Mouse (Mus musculus) cerebellum, adult 2 months (tissue): ENCODE results near the gene Kcne2. TPM values are rescaled to one million over a fixed set of nuclear protein-coding genes. Genes with fewer than 3 reads are reported as not detected.

ENCODE experiments used
- DNase-seq, 2 experiments: peaks; one replicate each; pipeline ENCODE4 v3.0.0; 2021
- H3K27ac ChIP-seq: fragments of 200-500 bp; 2 replicates; pipeline ENCODE4 v1.5.1; 2012; ENCODE audit warnings: low read length, control low read depth, inconsistent platforms; ENCODE audit not compliant: insufficient read depth
- H3K27me3 ChIP-seq: fragments of 200-500 bp; 2 replicates; pipeline ENCODE4 v1.6.1; 2012; ENCODE audit warnings: inconsistent platforms, mild to moderate bottlenecking, low read length, moderate library complexity; ENCODE audit not compliant: control insufficient read depth, insufficient read depth
- H3K4me1 ChIP-seq: fragments of 200-500 bp; 2 replicates; pipeline ENCODE4 v1.6.1; 2011; ENCODE audit warnings: low read length; ENCODE audit not compliant: control insufficient read depth, insufficient read depth
- H3K4me3 ChIP-seq: fragments of 200-500 bp; replicated peaks from 2 replicates; pipeline ENCODE3; 2011; ENCODE audit warnings: mild to moderate bottlenecking, low read depth, low read length, control low read depth; ENCODE audit not compliant: insufficient read depth
- CTCF ChIP-seq: fragments of 200-500 bp; IDR thresholded peaks from 2 replicates; pipeline ENCODE4 v1.5.1; 2011; ENCODE audit warnings: low read depth, mild to moderate bottlenecking, control low read depth, low read length, moderate library complexity, borderline replicate concordance; ENCODE audit not compliant: insufficient read depth
- POLR2A ChIP-seq: fragments of 200-500 bp; IDR thresholded peaks from 2 replicates; pipeline ENCODE4 v1.6.1; 2011; ENCODE audit warnings: low read length, control low read depth, borderline replicate concordance; ENCODE audit not compliant: insufficient read depth
- WGBS: fragments of 180-500 bp; shearing (Covaris S2); methylation state at CpG from one replicate; pipeline ENCODE4 v1.1.7; 2018; 5-methylcytosine and 5-hydroxymethylcytosine counted together
- polyA plus RNA-seq: library from polyadenylated mRNA; depleted of rRNA; stranded (reverse); fragments of >200 nt; gene quantifications from 2 replicates; pipeline ENCODE4 v1.2.3, GENCODE M21; 2012; rRNA removed

Kcne2 gene
- polyA plus RNA-seq, 1 experiment: 3.7 TPM

- Histone ChIP-seq H3K4me1 (peaks cover 20% of the 10 kb centered on the region), H3K4me3 (no peak overlapping the region), H3K27ac (no peak overlapping the region), H3K27me3 (no peaks in the 10 kb centered on the region)
- peak; percentile 59 to 73 for DNase-seq
- 39% methylated on average over 5 of the region's 5 CpGs for WGBS
- TF ChIP-seq POLR2A (no peak), CTCF (no peak)
Measured at GRCm38 (mm10) chr16:92330966-92331365, 38.8 kb downstream of the Kcne2 start.

- H3K4me3 ChIP-seq: no peak overlapping the region
Measured at GRCm38 (mm10) chr16:92334600-92334999, 42.4 kb downstream of the Kcne2 start.

GRCm38 (mm10) chr16:92336280-92336679 lies 44.1 kb downstream of the Kcne2 start:
- no peak overlapping the region for H3K27ac ChIP-seq
- peak; percentile 76 to 83 for DNase-seq
- no peak overlapping the region for H3K4me3 ChIP-seq
- 9% methylated on average over 9 of the region's 9 CpGs for whole genome bisulfite sequencing
- TF ChIP-seq POLR2A (no peak), CTCF (peak; percentile 94)
- H3K27me3 ChIP-seq: no peaks in the 10 kb centered on the region
- no peaks in the 10 kb centered on the region for H3K4me1 ChIP-seq

More at GRCm38 (mm10) chr16:92334600-92334999, 42.4 kb downstream of the Kcne2 start:
- H3K27me3 ChIP-seq: no peaks in the 10 kb centered on the region
- TF ChIP-seq CTCF (no peak), POLR2A (no peak)
- no peak overlapping the region for H3K27ac ChIP-seq
- peaks cover 5% of the 10 kb centered on the region for H3K4me1 ChIP-seq
- WGBS: 73% methylated on average over 9 of the region's 9 CpGs
- DNase-seq: no peak

- DNase-seq: peak; percentile 69 to 77
- WGBS: 30% methylated on average over 27 of the region's 27 CpGs
- peak; percentile 75 for TF ChIP-seq CTCF
- no peak for TF ChIP-seq POLR2A
- H3K27ac ChIP-seq: no peak overlapping the region
- no peaks in the 10 kb centered on the region for H3K4me1 ChIP-seq
- no peaks in the 10 kb centered on the region for H3K27me3 ChIP-seq
- H3K4me3 ChIP-seq: peak overlapping the region; percentile 46
Measured at GRCm38 (mm10) chr16:92340612-92341511, 48.7 kb downstream of the Kcne2 start.

- Histone ChIP-seq H3K27me3 (no peaks in the 10 kb centered on the region), H3K4me3 (no peak overlapping the region), H3K27ac (no peak overlapping the region), H3K4me1 (peaks cover 9% of the 10 kb centered on the region; the same call in 1 of the 2 replicates)
- no peak for DNase-seq
- 65% methylated on average over 11 of the region's 11 CpGs for WGBS
- TF ChIP-seq POLR2A: no peak
- no peak for TF ChIP-seq CTCF
Measured at GRCm38 (mm10) chr16:92345177-92345576, 53.0 kb downstream of the Kcne2 start.

- TF ChIP-seq CTCF (no peak), POLR2A (no peak)
- Histone ChIP-seq H3K4me3 (no peak overlapping the region), H3K27me3 (no peaks in the 10 kb centered on the region), H3K4me1 (peaks cover 9% of the 10 kb centered on the region; the same call in 1 of the 2 replicates), H3K27ac (no peak overlapping the region)
- DNase-seq: no peak
- WGBS: 52% methylated on average over 13 of the region's 13 CpGs
Measured at GRCm38 (mm10) chr16:92346297-92346916, 54.2 kb downstream of the Kcne2 start.

Other genes starting within 250 kb of the Kcne2 start
- 76.6 and 84.1 TPM in 2 replicates for gene Mrps6, start 234.1 kb upstream of the Kcne2 start, polyA plus RNA-seq
- gene Gm49711, start 234.1 kb upstream of the Kcne2 start, polyA plus RNA-seq: 0.38 TPM in 2 replicates
- gene Slc5a3, start 234.1 kb upstream of the Kcne2 start, polyA plus RNA-seq: 7.3 and 8.3 TPM in 2 replicates
- 32.2 and 35.8 TPM in 2 replicates for gene Smim11, start 8.9 kb downstream of the Kcne2 start, polyA plus RNA-seq
- gene Fam243, start 29.1 kb downstream of the Kcne2 start, polyA plus RNA-seq: not detected in 2 replicates
- 0.08 TPM in 1 of 2 replicates, not detected in the other for gene Kcne1, start 67.1 kb downstream of the Kcne2 start, polyA plus RNA-seq
- 32.1 and 35.8 TPM in 2 replicates for gene Rcan1, start 178.5 kb downstream of the Kcne2 start, polyA plus RNA-seq
- 7.9 and 14.7 TPM in 2 replicates for gene Clic6, start 193.3 kb downstream of the Kcne2 start, polyA plus RNA-seq